Mouse (Mus musculus): ENCODE measurements around the gene Cx3cr1.

The Cx3cr1 gene

GRCm38 (mm10) chr9:119962216-119962615, 107.5 kb downstream of the Cx3cr1 start:
- Histone ChIP-seq H3K27me3 (ENCODE audit: insufficient read depth, low read length) (peaks cover 12% of the 10 kb centered on the region; the same call in 1 of the 2 replicates), H3K4me1 (replicated peaks; ENCODE audit: low read depth, low read length) (peaks cover 82% of the 10 kb centered on the region), H3K9me3 (ENCODE audit: low read length) (no peaks in the 10 kb centered on the region), H3K36me3 (ENCODE audit: insufficient read depth, low read length) (no peaks in the 10 kb centered on the region), H3K4me3 (replicated peaks; ENCODE audit: low read length) (peak overlapping the region; percentile 71)
- TF ChIP-seq CTCF (conservative IDR thresholded peaks at IDR 0.05; ENCODE audit: low read length) (no peak), POU5F1 (IDR thresholded peaks at IDR 0.05; ENCODE audit: borderline replicate concordance, low read length) (no peak), NANOG (IDR thresholded peaks at IDR 0.05; ENCODE audit: borderline replicate concordance, low read length) (no peak)

- no peak for TF ChIP-seq CTCF (conservative IDR thresholded peaks at IDR 0.05; ENCODE audit: low read length)
- TF ChIP-seq POU5F1 (IDR thresholded peaks at IDR 0.05; ENCODE audit: borderline replicate concordance, low read length): no peak
- TF ChIP-seq NANOG (IDR thresholded peaks at IDR 0.05; ENCODE audit: borderline replicate concordance, low read length): peak; percentile 60; the same call in 1 of the 2 replicates
- no peaks in the 10 kb centered on the region for H3K9me3 ChIP-seq (ENCODE audit: low read length)
- no peaks in the 10 kb centered on the region for H3K36me3 ChIP-seq (ENCODE audit: insufficient read depth, low read length)
- H3K4me3 ChIP-seq (replicated peaks; ENCODE audit: low read length): no peak overlapping the region
- H3K27me3 ChIP-seq (ENCODE audit: insufficient read depth, low read length): peaks cover 12% of the 10 kb centered on the region; the same call in 1 of the 2 replicates
- peaks cover 71% of the 10 kb centered on the region for H3K4me1 ChIP-seq (replicated peaks; ENCODE audit: low read depth, low read length)
Observed at GRCm38 (mm10) chr9:119958835-119959234, 110.8 kb downstream of the Cx3cr1 start.

GRCm38 (mm10) chr9:119951388-119951787, 118.3 kb downstream of the Cx3cr1 start:
- no peaks in the 10 kb centered on the region for H3K27me3 ChIP-seq (ENCODE audit: insufficient read depth, low read length)
- H3K4me3 ChIP-seq (replicated peaks; ENCODE audit: low read length): no peak overlapping the region
- peaks cover 23% of the 10 kb centered on the region for H3K4me1 ChIP-seq (replicated peaks; ENCODE audit: low read depth, low read length)
- TF ChIP-seq POU5F1 (IDR thresholded peaks at IDR 0.05; ENCODE audit: borderline replicate concordance, low read length) (no peak), NANOG (IDR thresholded peaks at IDR 0.05; ENCODE audit: borderline replicate concordance, low read length) (no peak), CTCF (conservative IDR thresholded peaks at IDR 0.05; ENCODE audit: low read length) (no peak)
- H3K36me3 ChIP-seq (ENCODE audit: insufficient read depth, low read length): no peaks in the 10 kb centered on the region
- H3K9me3 ChIP-seq (ENCODE audit: low read length): no peaks in the 10 kb centered on the region

- Histone ChIP-seq H3K4me1 (replicated peaks; ENCODE audit: low read depth, low read length) (peaks cover 25% of the 10 kb centered on the region), H3K9me3 (ENCODE audit: low read length) (no peaks in the 10 kb centered on the region), H3K4me3 (replicated peaks; ENCODE audit: low read length) (no peak overlapping the region), H3K36me3 (ENCODE audit: insufficient read depth, low read length) (no peaks in the 10 kb centered on the region), H3K27me3 (ENCODE audit: insufficient read depth, low read length) (no peaks in the 10 kb centered on the region)
- no peak for TF ChIP-seq POU5F1 (IDR thresholded peaks at IDR 0.05; ENCODE audit: borderline replicate concordance, low read length)
- TF ChIP-seq NANOG (IDR thresholded peaks at IDR 0.05; ENCODE audit: borderline replicate concordance, low read length): no peak
- no peak for TF ChIP-seq CTCF (conservative IDR thresholded peaks at IDR 0.05; ENCODE audit: low read length)
Observed at GRCm38 (mm10) chr9:119950434-119950833, 119.2 kb downstream of the Cx3cr1 start.

- TF ChIP-seq CTCF (conservative IDR thresholded peaks at IDR 0.05; ENCODE audit: low read length) (no peak), POU5F1 (IDR thresholded peaks at IDR 0.05; ENCODE audit: borderline replicate concordance, low read length) (no peak), NANOG (IDR thresholded peaks at IDR 0.05; ENCODE audit: borderline replicate concordance, low read length) (no peak)
- H3K27me3 ChIP-seq (ENCODE audit: insufficient read depth, low read length): no peaks in the 10 kb centered on the region
- no peaks in the 10 kb centered on the region for H3K9me3 ChIP-seq (ENCODE audit: low read length)
Observed at GRCm38 (mm10) chr9:119948804-119949203, 120.9 kb downstream of the Cx3cr1 start.

GRCm38 (mm10) chr9:119945173-119945900, 124.3 kb downstream of the Cx3cr1 start:
- TF ChIP-seq NANOG (IDR thresholded peaks at IDR 0.05; ENCODE audit: borderline replicate concordance, low read length) (no peak), CTCF (conservative IDR thresholded peaks at IDR 0.05; ENCODE audit: low read length) (peak; percentile 93)
- H3K4me3 ChIP-seq (replicated peaks; ENCODE audit: low read length): no peak overlapping the region
- no peaks in the 10 kb centered on the region for H3K36me3 ChIP-seq (ENCODE audit: insufficient read depth, low read length)
- H3K27me3 ChIP-seq (ENCODE audit: insufficient read depth, low read length): no peaks in the 10 kb centered on the region
- H3K9me3 ChIP-seq (ENCODE audit: low read length): no peaks in the 10 kb centered on the region
- H3K4me1 ChIP-seq (replicated peaks; ENCODE audit: low read depth, low read length): peaks cover 49% of the 10 kb centered on the region

More at GRCm38 (mm10) chr9:119948804-119949203, 120.9 kb downstream of the Cx3cr1 start:
- Histone ChIP-seq H3K4me3 (replicated peaks; ENCODE audit: low read length) (no peak overlapping the region), H3K36me3 (ENCODE audit: insufficient read depth, low read length) (no peaks in the 10 kb centered on the region), H3K4me1 (replicated peaks; ENCODE audit: low read depth, low read length) (peaks cover 24% of the 10 kb centered on the region)

GRCm38 (mm10) chr9:119943326-119943725, 126.4 kb downstream of the Cx3cr1 start:
- Histone ChIP-seq H3K9me3 (ENCODE audit: low read length) (no peaks in the 10 kb centered on the region), H3K27me3 (ENCODE audit: insufficient read depth, low read length) (no peaks in the 10 kb centered on the region), H3K36me3 (ENCODE audit: insufficient read depth, low read length) (no peaks in the 10 kb centered on the region), H3K4me3 (replicated peaks; ENCODE audit: low read length) (peak overlapping the region; percentile 48; the same call in 1 of the 2 replicates), H3K4me1 (replicated peaks; ENCODE audit: low read depth, low read length) (peaks cover 60% of the 10 kb centered on the region)
- TF ChIP-seq NANOG (IDR thresholded peaks at IDR 0.05; ENCODE audit: borderline replicate concordance, low read length): no peak
- TF ChIP-seq POU5F1 (IDR thresholded peaks at IDR 0.05; ENCODE audit: borderline replicate concordance, low read length): no peak
- no peak for TF ChIP-seq CTCF (conservative IDR thresholded peaks at IDR 0.05; ENCODE audit: low read length)

- Histone ChIP-seq H3K4me1 (replicated peaks; ENCODE audit: low read depth, low read length) (peaks cover 68% of the 10 kb centered on the region), H3K36me3 (ENCODE audit: insufficient read depth, low read length) (no peaks in the 10 kb centered on the region), H3K27me3 (ENCODE audit: insufficient read depth, low read length) (peaks cover 6% of the 10 kb centered on the region), H3K9me3 (ENCODE audit: low read length) (no peaks in the 10 kb centered on the region), H3K4me3 (replicated peaks; ENCODE audit: low read length) (peak overlapping the region; percentile 37; the same call in 1 of the 2 replicates)
- TF ChIP-seq CTCF (conservative IDR thresholded peaks at IDR 0.05; ENCODE audit: low read length) (no peak), NANOG (IDR thresholded peaks at IDR 0.05; ENCODE audit: borderline replicate concordance, low read length) (no peak), POU5F1 (IDR thresholded peaks at IDR 0.05; ENCODE audit: borderline replicate concordance, low read length) (no peak)
Observed at GRCm38 (mm10) chr9:119941861-119942260, 127.8 kb downstream of the Cx3cr1 start.
